Mouse (Mus musculus) cortical plate, adult 2 months (tissue): ENCODE measurements around the gene Sash3. TPM values are rescaled to one million over a fixed set of nuclear protein-coding genes. Genes with fewer than 3 reads are reported as not detected.

Experiments used
- H3K27ac ChIP-seq: fragments of 200-500 bp; 2 replicates; pipeline ENCODE4 v1.5.1; 2012; ENCODE audit warnings: low read length, control low read depth, inconsistent platforms; ENCODE audit not compliant: insufficient read depth
- H3K4me1 ChIP-seq: fragments of 200-500 bp; 2 replicates; pipeline ENCODE4 v1.6.1; 2011; ENCODE audit warnings: low read length; ENCODE audit not compliant: control insufficient read depth, insufficient read depth
- H3K4me3 ChIP-seq: fragments of 200-500 bp; 2 replicates; pipeline ENCODE4 v1.5.1; 2011; ENCODE audit warnings: mild to moderate bottlenecking, low read length, control low read depth; ENCODE audit not compliant: insufficient read depth
- CTCF ChIP-seq: fragments of 200-500 bp; IDR thresholded peaks from 2 replicates; pipeline ENCODE4 v1.5.1; 2011; ENCODE audit warnings: mild to moderate bottlenecking, control low read depth, low read length; ENCODE audit not compliant: insufficient read depth; ENCODE audit errors: extremely low read depth
- POLR2A ChIP-seq: fragments of 200-500 bp; IDR thresholded peaks from 2 replicates; pipeline ENCODE4 v1.6.1; 2011; ENCODE audit warnings: mild to moderate bottlenecking, low read length, control low read depth; ENCODE audit not compliant: insufficient read depth; ENCODE audit errors: extremely low read depth
- polyA plus RNA-seq: library from polyadenylated mRNA; depleted of rRNA; stranded (reverse); fragments of >200 nt; gene quantifications from 2 replicates; pipeline ENCODE4 v1.2.3, GENCODE M21; 2012

Sash3 gene
- polyA plus RNA-seq, 1 experiment, result 1.6 TPM

- TF ChIP-seq CTCF (no peak), POLR2A (no peak)
- Histone ChIP-seq H3K4me1 (no peaks in the 10 kb centered on the region), H3K27ac (no peak overlapping the region), H3K4me3 (no peak overlapping the region)
These were observed 26.9 kb upstream of the Sash3 start for GRCm38 (mm10) chrX:48119294-48119693.

DNA sequence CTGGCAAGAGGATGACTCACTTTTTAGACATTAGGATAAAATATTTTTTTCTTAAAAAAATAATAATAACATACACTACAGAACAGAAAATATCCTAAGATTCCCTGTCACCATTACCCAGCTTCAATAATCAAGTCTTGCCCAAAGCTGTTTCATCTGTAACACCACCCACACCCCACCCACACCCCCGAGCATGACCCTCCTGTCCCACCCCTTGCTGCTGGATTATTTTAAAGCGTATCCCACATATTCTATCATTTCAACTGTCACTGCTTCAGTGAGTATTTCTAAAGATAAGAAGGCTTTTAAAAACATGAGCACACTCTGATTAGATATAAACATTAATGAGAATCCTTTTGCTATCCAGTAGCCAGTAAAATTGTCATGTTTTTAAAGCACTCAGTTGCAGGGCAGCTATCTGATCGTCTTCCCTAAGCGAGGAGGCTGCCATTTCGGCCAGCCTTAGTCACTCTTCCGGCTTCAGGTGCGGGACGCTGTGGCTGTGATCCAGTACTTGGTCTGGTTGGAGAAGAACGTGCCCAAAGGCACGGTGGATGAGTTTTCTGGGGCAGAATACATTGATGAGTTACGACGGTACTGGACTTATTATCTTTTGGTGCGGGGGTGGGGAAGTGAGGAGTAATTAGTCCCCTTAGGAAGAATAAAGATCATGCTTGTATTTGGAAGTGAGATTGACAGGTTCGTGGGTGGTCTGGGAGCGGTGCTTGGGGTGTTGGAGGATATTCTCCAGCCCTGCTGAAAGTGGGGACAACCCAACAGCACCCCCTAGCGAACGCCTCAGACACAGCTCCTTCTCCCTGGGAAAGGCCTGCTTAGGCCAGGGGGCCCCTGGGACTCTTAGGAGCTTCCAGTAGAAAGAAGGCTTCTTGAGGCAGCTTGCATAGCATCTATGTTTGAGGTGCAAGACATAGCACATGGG lies 21.8 kb upstream of the Sash3 start:
- TF ChIP-seq POLR2A (no peak), CTCF (peak; percentile 58)
- Histone ChIP-seq H3K4me3 (no peak overlapping the region), H3K27ac (no peak overlapping the region), H3K4me1 (no peaks in the 10 kb centered on the region)

DNA sequence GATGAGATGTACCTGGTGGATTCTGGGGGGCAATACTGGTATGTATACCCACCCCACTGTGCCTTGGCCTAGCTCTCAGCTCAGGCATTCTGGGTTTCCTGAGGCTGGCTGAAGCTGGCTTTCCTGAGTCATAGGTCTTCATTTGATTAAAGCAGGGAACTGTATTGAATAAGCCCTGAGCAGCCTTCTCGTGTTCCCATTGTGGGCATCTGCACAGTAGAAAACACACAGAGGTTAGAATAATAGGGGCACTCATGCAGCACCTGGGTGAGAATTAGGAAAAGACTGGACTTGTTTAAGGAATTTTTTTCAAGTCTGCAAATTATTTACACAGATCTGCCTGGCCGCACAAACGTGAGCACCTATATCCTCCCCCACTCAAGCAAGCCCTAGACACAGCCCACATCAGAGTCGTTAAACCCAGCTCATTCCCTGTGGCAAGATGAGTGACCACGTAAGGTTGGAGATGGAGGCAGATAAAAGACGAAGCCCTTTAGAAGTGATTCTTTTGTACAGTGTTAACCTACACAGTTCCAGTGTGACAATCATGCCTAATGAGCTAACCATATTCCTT lies 19.2 kb upstream of the Sash3 start:
- TF ChIP-seq CTCF, result no peak
- no peak for TF ChIP-seq POLR2A
- Histone ChIP-seq H3K4me3 (no peak overlapping the region), H3K4me1 (no peaks in the 10 kb centered on the region), H3K27ac (no peak overlapping the region)

- Histone ChIP-seq H3K4me1 (no peaks in the 10 kb centered on the region), H3K4me3 (no peak overlapping the region), H3K27ac (no peak overlapping the region)
- TF ChIP-seq CTCF (no peak), POLR2A (no peak)
These were observed 18.6 kb upstream of the Sash3 start for GRCm38 (mm10) chrX:48127502-48128218.

DNA sequence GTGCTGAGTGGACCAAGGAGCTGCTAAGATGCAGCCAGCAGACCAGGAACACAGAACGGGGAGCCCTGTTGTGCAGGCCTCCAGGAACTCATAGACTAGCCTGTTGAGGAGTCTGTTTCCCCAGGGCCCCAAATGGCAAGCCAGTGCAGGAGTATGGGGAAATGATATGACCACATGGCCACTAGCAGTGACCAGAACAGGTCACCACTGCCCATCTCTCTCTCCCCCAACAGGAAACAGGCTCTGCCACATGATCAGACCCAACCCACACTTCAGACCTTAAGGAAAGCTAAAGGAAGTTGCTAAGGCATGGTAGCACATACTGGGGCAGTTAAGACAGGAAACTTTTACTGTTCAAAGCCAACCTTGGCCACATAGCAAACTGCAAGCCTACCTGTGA lies 17.1 kb upstream of the Sash3 start:
- TF ChIP-seq POLR2A (no peak), CTCF (no peak)
- H3K4me1 ChIP-seq, result no peaks in the 10 kb centered on the region
- H3K27ac ChIP-seq, result no peak overlapping the region
- H3K4me3 ChIP-seq, result no peak overlapping the region

DNA sequence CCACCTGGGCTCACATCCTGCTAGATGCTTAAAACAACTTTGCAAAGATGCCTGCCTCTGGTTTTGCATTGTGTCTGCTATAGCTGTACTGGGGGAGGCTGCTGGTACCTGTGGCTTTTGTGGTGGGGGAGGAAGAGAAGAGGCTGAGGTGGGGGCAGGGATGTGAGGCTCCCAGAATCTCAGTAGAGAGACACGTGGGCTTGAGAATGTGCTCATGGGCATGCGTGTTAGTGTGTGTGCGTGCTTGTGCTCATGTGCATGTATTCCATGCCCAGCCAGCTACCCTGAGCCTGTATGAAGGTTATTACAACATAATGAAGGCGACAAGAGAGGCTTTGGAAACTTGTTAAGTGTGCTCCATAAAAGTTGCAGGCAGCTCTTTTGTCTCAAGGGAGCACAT lies 9.3 kb upstream of the Sash3 start:
- no peaks in the 10 kb centered on the region for H3K4me1 ChIP-seq
- H3K4me3 ChIP-seq, result no peak overlapping the region
- TF ChIP-seq CTCF (no peak), POLR2A (no peak)
- H3K27ac ChIP-seq, result no peak overlapping the region

GRCm38 (mm10) chrX:48138011-48138410 lies 8.2 kb upstream of the Sash3 start:
- no peak overlapping the region for H3K4me3 ChIP-seq
- TF ChIP-seq POLR2A (no peak), CTCF (no peak)

DNA sequence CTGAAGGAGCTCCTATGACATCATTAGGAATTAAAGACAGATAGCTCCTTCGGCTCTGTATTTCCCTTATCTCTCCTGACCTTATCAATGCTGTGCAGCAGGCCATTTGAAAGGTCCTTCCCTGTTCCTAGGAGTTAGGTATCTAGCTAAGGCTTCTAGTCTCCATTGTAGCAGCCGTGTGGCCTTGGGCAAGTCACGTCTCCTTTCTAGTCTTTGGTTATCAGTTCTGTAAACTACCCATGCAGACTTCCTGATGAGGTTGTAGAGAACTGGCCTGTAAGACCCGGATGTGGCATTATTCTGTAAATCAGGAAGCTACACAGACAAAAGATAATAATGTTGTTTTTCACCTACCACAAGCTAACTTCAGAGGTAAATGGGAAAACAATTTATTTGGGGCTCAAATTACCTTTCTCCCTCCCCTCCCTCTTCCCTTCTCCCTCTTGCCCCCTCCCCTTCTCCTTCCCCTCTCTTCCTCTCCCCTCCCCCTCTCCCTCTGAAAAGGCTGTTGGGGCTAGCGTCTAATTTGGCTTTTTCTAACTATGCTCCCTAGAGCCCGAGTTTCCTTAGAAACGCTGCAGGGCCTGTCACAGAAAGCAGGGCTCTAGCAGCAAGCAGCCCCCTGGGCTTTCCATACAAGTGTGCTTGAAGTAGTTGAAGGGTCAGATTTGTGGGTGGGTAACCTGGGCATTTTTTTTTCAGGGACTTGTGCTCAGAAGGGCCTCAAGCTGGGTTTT lies 7.5 kb upstream of the Sash3 start:
- Histone ChIP-seq H3K4me1 (no peaks in the 10 kb centered on the region), H3K27ac (no peak overlapping the region), H3K4me3 (no peak overlapping the region)
- TF ChIP-seq CTCF (no peak), POLR2A (no peak)

More at GRCm38 (mm10) chrX:48138011-48138410, 8.2 kb upstream of the Sash3 start:
- Histone ChIP-seq H3K27ac (no peak overlapping the region), H3K4me1 (no peaks in the 10 kb centered on the region)

- no peak for TF ChIP-seq CTCF
- no peak for TF ChIP-seq POLR2A
These were observed 6.6 kb upstream of the Sash3 start for GRCm38 (mm10) chrX:48139368-48140285.

More at GRCm38 (mm10) chrX:48139368-48140285, 6.6 kb upstream of the Sash3 start:
- no peak overlapping the region for H3K27ac ChIP-seq
- no peak overlapping the region for H3K4me3 ChIP-seq
- no peaks in the 10 kb centered on the region for H3K4me1 ChIP-seq
